Mouse (Mus musculus): Measurements from ENCODE around the gene Mad1l1.

DNA sequence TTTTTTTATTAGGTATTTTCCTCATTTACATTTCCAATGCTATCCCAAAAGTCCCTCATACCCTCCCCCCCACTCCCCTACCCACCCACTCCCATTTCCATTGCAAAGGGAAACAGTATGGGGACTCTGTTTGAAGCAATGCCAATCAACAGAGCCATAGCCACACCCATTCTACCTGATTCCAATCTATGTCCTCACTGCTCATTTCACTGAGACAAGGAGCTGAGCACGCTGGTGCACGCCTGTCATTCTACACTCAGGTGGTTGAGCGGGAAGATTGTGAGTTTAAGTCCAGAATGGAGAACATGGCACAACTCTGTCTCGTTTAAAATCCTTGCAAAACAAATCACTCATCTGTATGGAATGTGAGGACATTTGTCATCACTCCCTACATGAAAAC, 11.2 kb upstream of the Mad1l1 start:
- TF ChIP-seq CTCF (conservative IDR thresholded peaks at IDR 0.05; ENCODE audit: insufficient read depth, insufficient read length, low read depth, low read length) (no peak), POLR2A (IDR thresholded peaks at IDR 0.05; ENCODE audit: low read depth, low read length) (no peak)

Data from kidney, adult 2 months (tissue).